Comparison of ENCODE assay signal across 21 mouse cellular contexts in genomic region chr4:106191843-106192242, GRCm38 (mm10).
DNase-seq lines count a peak whose midpoint lies in the region; TF ChIP-seq lines count a peak whose summit lies in the region.
"Had no signal": no experiment of that assay in that cellular context is flagged by ENCODE, and none has a peak within 500 bp of the region (broad histone marks: within the 10 kb centered on the region; RNA-seq: fewer than 3 reads in every experiment).

No protein-coding gene starts in this region.

- no peaks in the 10 kb centered on the region for H3K79me3 ChIP-seq in C2C12 (ENCODE audit: low read depth)

- no peaks in the 10 kb centered on the region for H3K27me3 ChIP-seq in C2C12 (ENCODE audit: control insufficient read depth, insufficient read depth, insufficient read length)
- H3K27me3 ChIP-seq: heart, embryonic 15.5 days; limb, embryonic 15.5 days; neural tube, embryonic 13.5 days had no signal

- intact Hi-C loops in gastrocnemius, adult 2 months (cut with DNase I) = no loop called here

- H3K27ac ChIP-seq in gastrocnemius, adult 2 months = peak overlapping the region; percentile 84
- H3K27ac ChIP-seq: embryonic facial prominence, embryonic 10.5 days; heart, embryonic 15.5 days; limb, embryonic 15.5 days; neural tube, embryonic 13.5 days had no signal

- no peaks in the 10 kb centered on the region for H3K36me3 ChIP-seq in C2C12 (ENCODE audit: control insufficient read depth, insufficient read depth)
- H3K36me3 ChIP-seq: embryonic facial prominence, embryonic 10.5 days; G1E; heart, embryonic 15.5 days; limb, embryonic 15.5 days; neural tube, embryonic 13.5 days had no signal

- H3ac ChIP-seq in C2C12 (ENCODE audit: control insufficient read depth, insufficient read length, low read depth) = no peak overlapping the region

- DNase-seq in gastrocnemius, adult 2 months = no peak
- DNase-seq in gastrocnemius, postnatal 4 days (ENCODE audit: low spot score in 2 of 2) = no peak
- peak; percentile 28 to 63 for DNase-seq in lung, adult 18-20 months
- no peak for DNase-seq in lung, postnatal 10 days
- DNase-seq in fibroblast of lung, adult 2 months (ENCODE audit: low read depth) = peak; percentile 67
- no peak for DNase-seq in cerebellum, adult 8-10 months
- DNase-seq in cerebellum, adult 11-12 months = no peak
- DNase-seq: cerebellum, adult 9-10 months; gastrocnemius, postnatal 25 days; kidney, adult 8-10 months; kidney, postnatal 36 days; liver, postnatal 0 days; midbrain, embryonic 14.5 days; right cerebral cortex, adult 18-20 months; thymus, postnatal 4 days had no signal

- no peak overlapping the region for H3K4me3 ChIP-seq in gastrocnemius, adult 2 months
- H3K4me3 ChIP-seq in C2C12 (ENCODE audit: insufficient read depth, poor library complexity, severe bottlenecking) = no peak overlapping the region
- H3K4me3 ChIP-seq: embryonic facial prominence, embryonic 10.5 days; heart, embryonic 15.5 days; limb, embryonic 15.5 days; neural tube, embryonic 13.5 days had no signal

- no peak for TF ChIP-seq CTCF in gastrocnemius, adult 2 months (IDR thresholded peaks at IDR 0.05)
- no peak for TF ChIP-seq CTCF in C2C12 (IDR thresholded peaks at IDR 0.05; ENCODE audit: control insufficient read depth, insufficient read depth, insufficient read length)

- H3K79me2 ChIP-seq in C2C12 (ENCODE audit: control insufficient read depth, insufficient read depth) = no peaks in the 10 kb centered on the region

TF ChIP-seq in C2C12, 6 proteins besides CTCF, POLR2A, EP300 and RAD21:
- TF ChIP-seq CEBPB (IDR thresholded peaks at IDR 0.05; ENCODE audit: low read depth) (peak; percentile 44), MYOG (IDR thresholded peaks at IDR 0.05; ENCODE audit: control insufficient read depth, extremely low read depth, insufficient read length) (no peak)

Comparison
In these comparisons a context has a peak if more than half of its experiments do, and no peak if none do; other contexts are left out.
1. DNase-seq: peak in lung, adult 18-20 months (2 of 2) and fibroblast of lung, adult 2 months (single experiment); none in gastrocnemius, adult 2 months (single experiment), gastrocnemius, postnatal 4 days (0 of 2), lung, postnatal 10 days (single experiment), cerebellum, adult 8-10 months (single experiment) and cerebellum, adult 11-12 months (single experiment).